Mouse (Mus musculus) liver, embryonic 11.5 days (tissue): ENCODE data around the gene Cldn9. TPM values are rescaled to one million over a fixed set of nuclear protein-coding genes. Genes with fewer than 3 reads are reported as not detected.
A peak's percentile ranks its signal among the peaks of the same experiment; 100 is the strongest.

ENCODE experiments used
- ATAC-seq: fragments of 200-750 bp; cut with Nextera tagmentation; replicated peaks from 2 replicates; pipeline ENCODE4 v1.8.0; 2017; ENCODE audit warnings: moderate number of reproducible peaks, mild to moderate bottlenecking, moderate TSS enrichment, moderate library complexity; ENCODE audit not compliant: low FRiP score
- DNase-seq: peaks from one replicate; pipeline ENCODE4 v3.0.0-alpha.2; 2017; ENCODE audit warnings: low spot score
- H3K27ac ChIP-seq: fragments of 300-500 bp; sonication (generic); 2 replicates; pipeline ENCODE4 v1.5.1; 2014; ENCODE audit warnings: mild to moderate bottlenecking, low read depth, low read length, control low read depth
- H3K27me3 ChIP-seq: fragments of 300-500 bp; sonication (generic); replicated peaks from 2 replicates; pipeline ENCODE4 v1.6.1; 2014; ENCODE audit warnings: low read length, mixed read lengths; ENCODE audit not compliant: control insufficient read depth, insufficient read depth
- H3K36me3 ChIP-seq: fragments of 300-500 bp; sonication (generic); 2 replicates; pipeline ENCODE4 v1.6.1; 2014; ENCODE audit warnings: mild to moderate bottlenecking, low read length, moderate library complexity, mixed read lengths; ENCODE audit not compliant: control insufficient read depth, insufficient read depth
- H3K4me1 ChIP-seq: fragments of 300-500 bp; sonication (generic); replicated peaks from 2 replicates; pipeline ENCODE4 v1.6.1; 2014; ENCODE audit warnings: low read length, mixed read lengths; ENCODE audit not compliant: control insufficient read depth, insufficient read depth
- H3K4me2 ChIP-seq: fragments of 300-500 bp; sonication (generic); 2 replicates; pipeline ENCODE4 v1.6.1; 2014; ENCODE audit warnings: mild to moderate bottlenecking, control low read depth, moderate library complexity
- H3K4me3 ChIP-seq: fragments of 300-500 bp; sonication (generic); 2 replicates; pipeline ENCODE4 v1.5.1; 2014; ENCODE audit warnings: low read depth, low read length, control low read depth
- H3K9ac ChIP-seq: fragments of 300-500 bp; sonication (generic); 2 replicates; pipeline ENCODE4 v1.6.1; 2014; ENCODE audit warnings: low read depth, low read length, control low read depth
- H3K9me3 ChIP-seq: fragments of 300-500 bp; sonication (generic); 2 replicates; pipeline ENCODE4 v1.6.1; 2016; ENCODE audit warnings: low read length, inconsistent platforms, mixed read lengths; ENCODE audit not compliant: control insufficient read depth
- WGBS: fragments of 180-500 bp; shearing (Covaris S2); extraction: QIAGEN DNeasy Blood & Tissue Kit; methylation state at CpG from one replicate; pipeline ENCODE4 v1.1.7; 2014; 5-methylcytosine and 5-hydroxymethylcytosine counted together
- polyA plus RNA-seq: library from polyadenylated mRNA; unstranded; fragments of >200 nt; fragmentation: Nextera tagmentation; extraction: Ambion mirVana; gene quantifications from 2 replicates; pipeline ENCODE4 v1.2.1, GENCODE M21; 2014

The Cldn9 gene
- polyA plus RNA-seq, 1 experiment from 2014 or later = 0.56 TPM

DNA sequence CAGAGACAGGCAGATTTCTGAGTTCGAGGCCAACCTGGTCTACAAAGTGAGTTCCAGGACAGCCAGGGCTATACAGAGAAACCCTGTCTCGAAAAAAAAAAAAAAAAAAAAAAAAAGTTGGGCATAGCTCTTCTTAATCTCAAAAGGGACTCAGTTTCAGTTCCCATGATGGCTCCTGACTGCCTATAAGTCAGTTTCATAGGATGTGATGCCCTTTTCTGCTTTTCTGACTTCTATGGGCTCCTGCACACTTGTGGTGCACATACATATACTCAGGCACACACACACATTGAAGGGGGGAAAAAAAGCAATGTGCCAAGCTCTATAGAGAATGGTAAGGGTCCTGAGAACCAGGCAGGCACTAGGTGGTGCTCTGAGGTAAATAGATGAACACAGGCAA, 30.5 kb downstream of the Cldn9 start:
- Histone ChIP-seq H3K27me3 (peaks cover 10% of the 10 kb centered on the region; the same call in 1 of the 2 replicates), H3K4me1 (no peaks in the 10 kb centered on the region), H3K36me3 (no peaks in the 10 kb centered on the region), H3K4me2 (no peak overlapping the region), H3K9me3 (no peaks in the 10 kb centered on the region), H3K27ac (no peak overlapping the region), H3K4me3 (no peak overlapping the region), H3K9ac (no peak overlapping the region)
- ATAC-seq (no peak), DNase-seq (no peak)
- WGBS = 69% methylated on average over 1 of the region's 2 CpGs

DNA sequence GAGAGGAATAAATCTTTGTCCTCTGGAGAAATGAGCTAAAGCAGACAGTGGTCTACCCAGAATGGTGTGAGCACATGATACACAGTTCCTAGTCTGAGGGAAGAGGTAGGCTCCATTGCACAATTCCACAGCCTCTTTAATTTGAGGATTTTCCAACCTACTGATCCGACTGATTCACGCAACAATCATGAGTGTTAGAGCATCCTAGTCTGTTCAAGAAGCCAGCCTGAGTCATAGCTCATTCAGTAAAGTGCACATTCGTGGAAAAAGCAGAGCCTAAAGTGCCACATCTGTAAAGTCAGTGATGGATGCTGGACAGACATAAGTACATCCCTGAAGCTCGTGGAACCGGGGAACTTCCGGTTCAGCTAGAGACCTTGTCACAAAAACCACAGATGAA, 32.5 kb downstream of the Cldn9 start:
- Histone ChIP-seq H3K4me3 (no peak overlapping the region), H3K4me1 (no peaks in the 10 kb centered on the region), H3K27ac (no peak overlapping the region), H3K9ac (no peak overlapping the region), H3K4me2 (no peak overlapping the region), H3K36me3 (no peaks in the 10 kb centered on the region), H3K9me3 (no peaks in the 10 kb centered on the region), H3K27me3 (peaks cover 17% of the 10 kb centered on the region)
- WGBS = 67% methylated on average over 6 of the region's 6 CpGs
- no peak for ATAC-seq
- no peak for DNase-seq

DNA sequence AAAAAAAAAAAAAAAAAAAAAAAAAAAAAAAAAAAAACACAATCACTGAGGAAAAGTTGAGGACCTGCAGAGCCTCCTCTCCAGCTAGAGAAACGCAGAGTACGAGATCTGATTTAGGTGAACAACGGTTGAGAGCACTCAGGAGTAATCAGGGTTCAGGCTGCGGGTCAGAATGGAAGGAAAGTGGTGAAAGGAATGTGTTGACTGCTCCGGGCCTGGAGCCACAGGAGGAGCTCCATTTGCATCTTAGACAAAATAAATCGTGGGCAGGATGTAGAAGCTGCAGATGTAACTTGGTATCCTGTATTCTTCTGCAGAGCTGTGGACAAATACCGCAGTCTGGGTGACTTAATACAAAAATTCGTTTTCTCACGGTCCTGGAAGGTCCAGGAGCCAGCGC, 37.9 kb downstream of the Cldn9 start:
- Histone ChIP-seq H3K27ac (no peak overlapping the region), H3K4me2 (no peak overlapping the region), H3K4me1 (no peaks in the 10 kb centered on the region), H3K4me3 (no peak overlapping the region), H3K9ac (no peak overlapping the region), H3K27me3 (peaks cover 39% of the 10 kb centered on the region), H3K36me3 (no peaks in the 10 kb centered on the region), H3K9me3 (no peaks in the 10 kb centered on the region)
- ATAC-seq (no peak), DNase-seq (no peak)
- 43% methylated on average over 10 of the region's 10 CpGs for WGBS

DNA sequence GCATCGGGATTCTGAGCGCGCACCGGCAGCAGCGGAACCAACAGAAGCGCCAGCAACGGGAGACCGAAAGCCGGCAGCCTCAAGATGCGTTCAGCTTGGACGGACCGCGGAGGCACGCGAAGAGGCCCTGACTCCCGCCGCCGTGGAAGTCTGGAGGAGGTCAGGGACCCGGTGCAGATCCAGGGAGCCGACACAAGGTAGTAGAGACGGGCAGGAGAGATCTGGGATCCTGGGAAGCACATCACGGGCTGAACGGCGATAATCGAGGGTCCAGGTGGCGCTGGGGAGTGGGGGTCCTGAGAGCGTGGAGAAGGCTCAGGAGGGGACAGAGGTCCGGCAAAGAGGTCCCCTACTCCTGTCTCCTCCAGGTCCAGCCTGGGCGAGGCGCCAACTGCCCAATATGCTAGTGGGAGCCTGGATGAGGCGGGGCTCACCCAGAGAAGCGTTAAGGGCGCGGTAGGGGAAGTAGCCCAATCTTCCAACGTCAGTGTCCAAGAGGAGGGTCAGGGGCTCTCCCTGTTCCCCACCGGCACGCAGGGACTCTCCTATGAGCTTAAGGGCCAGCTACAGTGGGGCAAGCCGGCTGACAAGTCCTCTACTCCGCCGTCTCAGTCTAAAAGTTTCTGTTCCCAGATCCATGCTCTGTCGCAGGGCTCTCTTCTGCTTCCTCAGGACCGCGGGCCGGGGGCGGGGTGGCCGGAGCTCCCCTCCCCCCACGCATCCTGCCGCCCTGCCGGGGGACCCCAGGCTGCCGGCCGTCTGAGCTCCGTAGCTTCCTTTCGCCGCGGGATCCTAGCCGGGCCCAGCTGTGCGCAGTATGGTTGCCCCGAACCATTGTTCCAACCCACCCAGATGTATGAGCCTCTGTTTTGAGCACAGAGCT, 39.0 kb downstream of the Cldn9 start, which contains the start of gene Mmp25:
Mmp25 (minus strand) TSS at position 665 of the 883 bp plus-strand sequence.
- DNase-seq (no peak), ATAC-seq (0 out of 2 replicates have a peak, but pooled peaks have one; percentile 36)
- Histone ChIP-seq H3K27ac (no peak within 1 kb of the TSS), H3K4me2 (peak within 1 kb of the TSS; percentile 70), H3K27me3 (peaks cover 39% of the 10 kb centered on the region), H3K9me3 (no peaks in the 10 kb centered on the region), H3K4me1 (no peaks in the 10 kb centered on the region), H3K36me3 (no peaks in the 10 kb centered on the region), H3K4me3 (peak within 1 kb of the TSS; percentile 42), H3K9ac (no peak within 1 kb of the TSS)
- 2% methylated on average over 58 of the region's 58 CpGs for WGBS

Other genes starting within 250 kb of the Cldn9 start
- gene Vmn2r117, start 204.3 kb downstream of the Cldn9 start, polyA plus RNA-seq = not detected in 2 replicates
- 14.3 and 14.8 TPM in 2 replicates for gene Zfp213, start 119.8 kb downstream of the Cldn9 start, polyA plus RNA-seq
- 5.6 and 6.3 TPM in 2 replicates for gene Zfp13, start 84.5 kb downstream of the Cldn9 start, polyA plus RNA-seq
- gene Zscan10, start 83.2 kb downstream of the Cldn9 start, polyA plus RNA-seq = 0.12 and 0.25 TPM in 2 replicates
- gene Mmp25, start 38.7 kb downstream of the Cldn9 start, polyA plus RNA-seq = 0.27 TPM in 1 of 2 replicates, not detected in the other
- 0.37 TPM in 1 of 2 replicates, not detected in the other for gene Bicdl2, start 23.5 kb downstream of the Cldn9 start, polyA plus RNA-seq
- gene Hcfc1r1, start 10.4 kb downstream of the Cldn9 start, polyA plus RNA-seq = 36.5 and 36.6 TPM in 2 replicates
- 48.9 and 50.7 TPM in 2 replicates for gene Thoc6, start 10.1 kb downstream of the Cldn9 start, polyA plus RNA-seq
- 7.9 and 9.5 TPM in 2 replicates for gene Tnfrsf12a, start 6.6 kb downstream of the Cldn9 start, polyA plus RNA-seq
- gene Cldn6, start 4.8 kb downstream of the Cldn9 start, polyA plus RNA-seq = 9.9 and 11.4 TPM in 2 replicates
- gene 1520401A03Rik, start 38.8 kb upstream of the Cldn9 start, polyA plus RNA-seq = 0.11 TPM in 1 of 2 replicates, not detected in the other
- gene Pkmyt1, start 42.3 kb upstream of the Cldn9 start, polyA plus RNA-seq = 51.5 and 60.2 TPM in 2 replicates
- gene Paqr4, start 56.8 kb upstream of the Cldn9 start, polyA plus RNA-seq = 10.4 and 11.4 TPM in 2 replicates
- gene Kremen2, start 61.8 kb upstream of the Cldn9 start, polyA plus RNA-seq = 0.60 and 0.73 TPM in 2 replicates
- 39.1 and 42.3 TPM in 2 replicates for gene Flywch1, start 87.6 kb upstream of the Cldn9 start, polyA plus RNA-seq
- gene Flywch2, start 102.1 kb upstream of the Cldn9 start, polyA plus RNA-seq = 9.4 and 10.6 TPM in 2 replicates
- 355 and 398 TPM in 2 replicates for gene Srrm2, start 106.5 kb upstream of the Cldn9 start, polyA plus RNA-seq
- 744 and 795 TPM in 2 replicates for gene Elob, start 145.1 kb upstream of the Cldn9 start, polyA plus RNA-seq
- gene Prss33, start 152.0 kb upstream of the Cldn9 start, polyA plus RNA-seq = not detected in 2 replicates
- not detected in 2 replicates for gene Prss32, start 159.8 kb upstream of the Cldn9 start, polyA plus RNA-seq
- 0.84 and 1.2 TPM in 2 replicates for gene Prss41, start 160.1 kb upstream of the Cldn9 start, polyA plus RNA-seq
- not detected in 2 replicates for gene Prss21, start 184.0 kb upstream of the Cldn9 start, polyA plus RNA-seq
- not detected in 2 replicates for gene Dcpp1, start 196.8 kb upstream of the Cldn9 start, polyA plus RNA-seq
- gene Dcpp2, start 196.9 kb upstream of the Cldn9 start, polyA plus RNA-seq = not detected in 2 replicates
- not detected in 2 replicates for gene Dcpp3, start 233.4 kb upstream of the Cldn9 start, polyA plus RNA-seq